Mouse (Mus musculus) E14TG2a.4 (cell line): Measurements from ENCODE around the gene Trmt1.

ENCODE experiments used
- CTCF ChIP-seq: conservative IDR thresholded peaks from 2 replicates; pipeline ENCODE4 v1.5.1; 2014; ENCODE audit warnings: low read length
- NANOG ChIP-seq: IDR thresholded peaks from 2 replicates; pipeline ENCODE4 v1.6.1; 2014; ENCODE audit warnings: borderline replicate concordance, low read length, mixed read lengths
- POU5F1 ChIP-seq: IDR thresholded peaks from 2 replicates; pipeline ENCODE4 v1.6.1; 2014; ENCODE audit warnings: low read length, borderline replicate concordance

- TF ChIP-seq CTCF (no peak), POU5F1 (no peak), NANOG (no peak)
Observed at GRCm38 (mm10) chr8:84707267-84707883, 21.3 kb downstream of the Trmt1 start.
